ENCODE assay signal across 24 mouse cellular contexts in genomic region chr19:38601127-38601526, GRCm38 (mm10).
A peak's percentile ranks its signal among the peaks of the same experiment; 100 is the strongest.
DNase-seq lines count a peak whose midpoint lies in the region; ATAC-seq and TF ChIP-seq lines count a peak whose summit lies in the region.
"Had no signal": no experiment of that assay in that cellular context is flagged by ENCODE, and none has a peak within 500 bp of the region (broad histone marks: within the 10 kb centered on the region; RNA-seq: fewer than 3 reads in every experiment).

No protein-coding gene starts in this region.

- TF ChIP-seq CTCF in C2C12 (IDR thresholded peaks at IDR 0.05; ENCODE audit: control insufficient read depth, insufficient read depth, insufficient read length): no peak
- TF ChIP-seq CTCF in intestine, postnatal 0 days (IDR thresholded peaks at IDR 0.05; ENCODE audit: low read depth): no peak
- no peak for TF ChIP-seq CTCF in stomach, postnatal 0 days (IDR thresholded peaks at IDR 0.05; ENCODE audit: low read depth)

- no peaks in the 10 kb centered on the region for H3K36me3 ChIP-seq in C2C12 (ENCODE audit: control insufficient read depth, insufficient read depth)
- no peaks in the 10 kb centered on the region for H3K36me3 ChIP-seq in intestine, postnatal 0 days (ENCODE audit: control insufficient read depth, insufficient read depth)
- H3K36me3 ChIP-seq in stomach, postnatal 0 days (ENCODE audit: control insufficient read depth, insufficient read depth, low read length): no peaks in the 10 kb centered on the region
- H3K36me3 ChIP-seq: embryonic facial prominence, embryonic 13.5 days; forebrain, embryonic 12.5 days; heart, embryonic 15.5 days; hindbrain, embryonic 13.5 days had no signal

- no peak for TF ChIP-seq EP300 in stomach, postnatal 0 days (optimal IDR thresholded peaks at IDR 0.05)

- H3ac ChIP-seq in C2C12 (ENCODE audit: control insufficient read depth, insufficient read length, low read depth): no peak overlapping the region

- peak; percentile 40 for DNase-seq in 3134 (ENCODE audit: extremely low read depth, insufficient read length, low spot score)
- peak; percentile 34 for DNase-seq in stomach, postnatal 0 days (ENCODE audit: low spot score)
- no peak for DNase-seq in adrenal gland, postnatal 14 days
- no peak for DNase-seq in right cerebral cortex, postnatal 36 days (ENCODE audit: low spot score in 2 of 2)
- DNase-seq in spleen, postnatal 14 days (ENCODE audit: low spot score in 2 of 2): no peak
- DNase-seq: adrenal gland, postnatal 25 days; B cell, adult 2 months; cerebellum, adult 18-20 months; cerebellum, adult 9-11 months; cerebellum, postnatal 36 days; forebrain, postnatal 0 days; gastrocnemius, postnatal 36 days; heart, adult 18-20 months; heart, postnatal 14 days had no signal

- H3K4me2 ChIP-seq in intestine, postnatal 0 days (replicated peaks; ENCODE audit: low read depth): no peak overlapping the region
- no peak overlapping the region for H3K4me2 ChIP-seq in stomach, postnatal 0 days (replicated peaks; ENCODE audit: low read depth)
- H3K4me2 ChIP-seq: embryonic facial prominence, embryonic 13.5 days; forebrain, embryonic 12.5 days; heart, embryonic 11.5 days; heart, embryonic 15.5 days; hindbrain, embryonic 13.5 days had no signal

- no peaks in the 10 kb centered on the region for H3K79me3 ChIP-seq in C2C12 (ENCODE audit: low read depth)

- no peaks in the 10 kb centered on the region for H3K27me3 ChIP-seq in C2C12 (ENCODE audit: control insufficient read depth, insufficient read depth, insufficient read length)
- no peaks in the 10 kb centered on the region for H3K27me3 ChIP-seq in intestine, postnatal 0 days (replicated peaks; ENCODE audit: control insufficient read depth, insufficient read depth, low read length)
- H3K27me3 ChIP-seq in stomach, postnatal 0 days (ENCODE audit: control insufficient read depth, insufficient read depth, low read length): no peaks in the 10 kb centered on the region
- H3K27me3 ChIP-seq: embryonic facial prominence, embryonic 13.5 days; forebrain, embryonic 12.5 days; heart, embryonic 15.5 days; hindbrain, embryonic 13.5 days; Patski had no signal

- peak; percentile 72; the same call in 1 of the 2 replicates for ATAC-seq in intestine, postnatal 0 days
- ATAC-seq in stomach, postnatal 0 days (ENCODE audit: low FRiP score, low TSS enrichment): peak; percentile 83
- ATAC-seq: activated CD4-positive, CD25-positive, alpha-beta regulatory T cell, adult 4 months; forebrain, postnatal 0 days; hindbrain, postnatal 0 days; Patski had no signal

- H3K79me2 ChIP-seq in C2C12 (ENCODE audit: control insufficient read depth, insufficient read depth): no peaks in the 10 kb centered on the region

- H3K4me1 ChIP-seq in intestine, postnatal 0 days (replicated peaks; ENCODE audit: control insufficient read depth, insufficient read depth, low read length): no peaks in the 10 kb centered on the region
- no peaks in the 10 kb centered on the region; the same call in none of the 2 replicates for H3K4me1 ChIP-seq in stomach, postnatal 0 days (replicated peaks; ENCODE audit: control insufficient read depth, insufficient read depth)

- no peak overlapping the region for H3K9ac ChIP-seq in intestine, postnatal 0 days (ENCODE audit: low read depth, low read length)
- H3K9ac ChIP-seq in stomach, postnatal 0 days (ENCODE audit: low read length): no peak overlapping the region
- H3K9ac ChIP-seq: embryonic facial prominence, embryonic 13.5 days; forebrain, embryonic 12.5 days; forebrain, postnatal 0 days; heart, embryonic 15.5 days; hindbrain, embryonic 13.5 days had no signal

- no peak overlapping the region for H3K4me3 ChIP-seq in C2C12 (ENCODE audit: insufficient read depth, poor library complexity, severe bottlenecking)
- no peak overlapping the region for H3K4me3 ChIP-seq in intestine, postnatal 0 days (ENCODE audit: low read depth, low read length)
- H3K4me3 ChIP-seq in stomach, postnatal 0 days (ENCODE audit: low read depth, low read length): no peak overlapping the region
- H3K4me3 ChIP-seq: embryonic facial prominence, embryonic 13.5 days; forebrain, embryonic 12.5 days; heart, embryonic 15.5 days; hindbrain, embryonic 13.5 days had no signal

- no peak overlapping the region for H3K27ac ChIP-seq in intestine, postnatal 0 days (ENCODE audit: low read depth, low read length)
- H3K27ac ChIP-seq in stomach, postnatal 0 days (replicated peaks): peak overlapping the region; percentile 56
- H3K27ac ChIP-seq: embryonic facial prominence, embryonic 13.5 days; forebrain, embryonic 12.5 days; heart, embryonic 15.5 days; hindbrain, embryonic 13.5 days; hindbrain, postnatal 0 days had no signal

- no peaks in the 10 kb centered on the region for H3K9me3 ChIP-seq in intestine, postnatal 0 days (ENCODE audit: control insufficient read depth)
- no peaks in the 10 kb centered on the region for H3K9me3 ChIP-seq in stomach, postnatal 0 days (ENCODE audit: control insufficient read depth, low read length)
- H3K9me3 ChIP-seq: embryonic facial prominence, embryonic 13.5 days; forebrain, embryonic 12.5 days; heart, embryonic 15.5 days; hindbrain, embryonic 13.5 days had no signal

- WGBS in intestine, postnatal 0 days: 49% methylated on average over 5 of the region's 5 CpGs
- 49% methylated on average over 5 of the region's 5 CpGs for WGBS in stomach, postnatal 0 days

TF ChIP-seq in C2C12, 6 proteins besides CTCF, POLR2A, EP300 and RAD21:
- no peak for TF ChIP-seq MAX (IDR thresholded peaks at IDR 0.05)
- TF ChIP-seq FOSL1 (IDR thresholded peaks at IDR 0.05; ENCODE audit: insufficient read depth, low read length, poor library complexity, severe bottlenecking): peak; percentile 2
- no peak for TF ChIP-seq USF1 (IDR thresholded peaks at IDR 0.05; ENCODE audit: low read depth)
- no peak for TF ChIP-seq MYOD1 (IDR thresholded peaks at IDR 0.05; ENCODE audit: control insufficient read depth, insufficient read length, low read depth)
- TF ChIP-seq MYOG (IDR thresholded peaks at IDR 0.05; ENCODE audit: control insufficient read depth, extremely low read depth, insufficient read length): no peak
- TF ChIP-seq CEBPB (IDR thresholded peaks at IDR 0.05; ENCODE audit: low read depth): no peak

Comparison
In these comparisons a context has a peak if more than half of its experiments do, and no peak if none do; other contexts are left out.
1. DNase-seq: peak in 3134 (single experiment) and stomach, postnatal 0 days (single experiment); none in adrenal gland, postnatal 14 days (single experiment), right cerebral cortex, postnatal 36 days (0 of 2) and spleen, postnatal 14 days (0 of 2).